Mouse (Mus musculus) embryonic facial prominence, embryonic 13.5 days (tissue): ENCODE results near the gene Sdk2. TPM values are rescaled to one million over a fixed set of nuclear protein-coding genes. Genes with fewer than 3 reads are reported as not detected.

Experiments used
- ATAC-seq: fragments of 200-750 bp; cut with Nextera tagmentation; 2 replicates; pipeline ENCODE4 v1.8.0; 2017; ENCODE audit warnings: low read depth; ENCODE audit not compliant: insufficient number of reproducible peaks, insufficient read depth, low FRiP score, low TSS enrichment
- H3K27ac ChIP-seq: fragments of 300-500 bp; sonication (generic); 2 replicates; pipeline ENCODE4 v1.5.1; 2015; ENCODE audit warnings: moderate library complexity, mild to moderate bottlenecking, inconsistent platforms
- H3K27me3 ChIP-seq: fragments of 300-500 bp; sonication (generic); 2 replicates; pipeline ENCODE4 v1.6.1; 2015; ENCODE audit warnings: mild to moderate bottlenecking, inconsistent platforms
- H3K36me3 ChIP-seq: fragments of 300-500 bp; sonication (generic); 2 replicates; pipeline ENCODE4 v1.6.1; 2015; ENCODE audit warnings: mild to moderate bottlenecking, inconsistent platforms
- H3K4me1 ChIP-seq: fragments of 300-500 bp; sonication (generic); 2 replicates; pipeline ENCODE4 v1.6.1; 2015; ENCODE audit warnings: inconsistent platforms
- H3K4me2 ChIP-seq: fragments of 300-500 bp; sonication (generic); 2 replicates; pipeline ENCODE4 v1.6.1; 2015; ENCODE audit warnings: moderate library complexity, mild to moderate bottlenecking, inconsistent platforms
- H3K4me3 ChIP-seq: fragments of 300-500 bp; sonication (generic); 2 replicates; pipeline ENCODE4 v1.5.1; 2015; ENCODE audit warnings: mild to moderate bottlenecking, inconsistent platforms
- H3K9ac ChIP-seq: fragments of 300-500 bp; sonication (generic); 2 replicates; pipeline ENCODE4 v1.6.1; 2015; ENCODE audit warnings: mild to moderate bottlenecking, inconsistent platforms
- H3K9me3 ChIP-seq: fragments of 300-500 bp; sonication (generic); 2 replicates; pipeline ENCODE4 v1.6.1; 2016; ENCODE audit warnings: inconsistent platforms
- WGBS: fragments of 180-500 bp; shearing (Covaris S2); methylation state at CpG from one replicate; pipeline ENCODE4 v1.1.7; 2015; ENCODE audit warnings: mixed read lengths; 5-methylcytosine and 5-hydroxymethylcytosine counted together
- polyA plus RNA-seq: library from polyadenylated mRNA; unstranded; fragments of >200 nt; fragmentation: Nextera tagmentation; extraction: Ambion mirVana; gene quantifications from 2 replicates; pipeline ENCODE4 v1.2.1, GENCODE M21; 2015

The Sdk2 gene
- polyA plus RNA-seq, 1 experiment from 2014 or later: 3.8 TPM

DNA sequence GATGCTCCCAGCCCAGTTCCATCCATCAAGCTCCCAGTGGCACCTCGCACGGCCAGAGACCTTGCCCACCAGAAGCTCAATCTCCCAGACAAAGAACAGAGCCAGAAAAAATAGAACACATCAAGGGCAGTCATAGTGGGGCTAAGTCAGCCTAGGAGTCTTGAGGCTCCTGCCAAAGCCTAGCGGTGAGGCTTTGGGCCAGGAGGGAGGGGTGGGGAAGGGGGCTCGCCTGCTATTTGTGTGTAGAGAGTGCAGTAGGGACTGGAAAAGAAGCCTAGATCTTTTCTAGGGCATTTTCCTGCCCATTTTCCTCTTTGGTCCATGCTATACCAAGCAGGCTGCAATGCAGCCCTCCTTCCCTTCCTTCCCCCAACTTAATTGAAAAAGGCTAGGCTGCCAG lies 76.8 kb downstream of the Sdk2 start:
- H3K36me3 ChIP-seq: no peaks in the 10 kb centered on the region
- no peak; the same call in 1 of the 2 replicates for ATAC-seq
- whole genome bisulfite sequencing: 40% methylated on average over 4 of the region's 4 CpGs
- 0 out of 2 replicates have a peak overlapping the region, but pooled peaks have one; percentile 27 for H3K9ac ChIP-seq
- peaks cover 10% of the 10 kb centered on the region for H3K27me3 ChIP-seq
- H3K9me3 ChIP-seq: no peaks in the 10 kb centered on the region
- H3K4me1 ChIP-seq: peaks cover 36% of the 10 kb centered on the region
- peak overlapping the region; percentile 42 for H3K4me2 ChIP-seq
- H3K27ac ChIP-seq: peak overlapping the region; percentile 73
- peak overlapping the region; percentile 38 for H3K4me3 ChIP-seq

DNA sequence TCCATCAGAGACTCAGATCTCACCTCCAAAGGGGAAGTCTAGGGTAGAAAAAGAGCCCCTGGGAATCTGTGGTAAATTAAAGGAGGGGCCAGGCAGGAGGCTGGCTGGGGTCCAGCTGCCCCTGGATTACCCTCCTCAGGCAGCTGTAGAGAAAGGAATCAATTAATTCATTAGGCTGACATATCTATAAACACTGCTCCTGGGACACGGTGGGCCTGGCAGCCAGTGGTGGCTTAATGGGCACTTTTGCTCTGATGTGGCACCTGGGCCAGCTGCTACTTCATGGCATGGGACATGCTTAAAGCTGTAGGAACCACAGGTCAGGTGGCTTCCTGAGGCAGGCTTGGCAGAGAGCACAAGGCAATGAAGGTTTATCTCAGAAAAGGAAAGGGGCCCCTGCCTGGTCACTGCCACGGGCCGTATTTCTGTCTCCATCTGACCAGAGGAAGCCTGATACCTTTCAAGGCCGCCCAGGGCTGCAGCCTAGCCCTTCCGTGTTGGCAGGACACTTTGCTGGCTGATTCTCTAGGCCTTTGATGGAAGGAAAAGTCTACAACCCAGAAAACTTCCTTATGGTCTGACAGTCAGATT lies 80.9 kb downstream of the Sdk2 start:
- no peak for ATAC-seq
- H3K4me2 ChIP-seq: no peak overlapping the region
- H3K27me3 ChIP-seq: peaks cover 4% of the 10 kb centered on the region; the same call in 1 of the 2 replicates
- peaks cover 42% of the 10 kb centered on the region for H3K4me1 ChIP-seq
- WGBS: 40% methylated on average over 5 of the region's 5 CpGs
- H3K9ac ChIP-seq: no peak overlapping the region
- H3K4me3 ChIP-seq: no peak overlapping the region
- no peaks in the 10 kb centered on the region for H3K36me3 ChIP-seq
- no peak overlapping the region for H3K27ac ChIP-seq
- H3K9me3 ChIP-seq: no peaks in the 10 kb centered on the region

DNA sequence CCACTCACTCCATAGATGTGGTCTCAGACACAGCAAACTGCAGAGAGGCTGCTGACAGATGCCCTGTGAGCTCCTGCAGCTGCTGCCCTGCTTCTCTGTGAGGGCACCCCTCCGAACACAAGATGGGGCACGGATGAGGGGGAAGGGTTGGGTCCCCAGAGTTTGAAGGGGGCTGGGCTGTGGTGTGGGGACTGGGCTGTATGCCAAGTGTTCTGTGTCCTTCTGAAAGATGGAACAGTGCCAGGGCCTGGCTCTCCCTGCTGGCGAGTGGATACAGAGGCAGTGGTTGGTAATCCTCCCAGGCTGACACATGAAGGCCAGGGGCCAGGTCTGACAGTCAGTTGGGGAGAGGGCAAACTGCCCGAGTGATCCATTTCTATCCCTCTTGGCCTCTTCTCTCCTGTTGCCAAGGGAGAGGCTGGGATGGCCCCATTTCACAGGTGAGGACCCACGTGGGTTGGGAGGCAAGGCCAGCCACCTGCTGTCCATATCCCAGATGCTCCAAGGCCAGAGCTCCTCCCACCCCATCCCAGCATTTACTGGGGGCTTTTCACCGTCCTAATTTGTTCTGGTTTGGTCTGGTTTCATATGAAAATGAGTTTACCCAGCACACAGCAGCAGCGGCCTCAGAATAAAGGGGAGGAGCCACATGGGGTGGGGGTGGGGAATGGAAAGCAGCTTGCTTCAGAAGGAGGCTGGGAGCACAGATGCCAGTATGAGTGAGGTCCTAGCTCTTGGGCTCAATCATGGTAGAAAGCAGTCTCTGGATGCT lies 84.9 kb downstream of the Sdk2 start:
- peak; percentile 50 for ATAC-seq
- Histone ChIP-seq H3K4me3 (no peak overlapping the region), H3K4me2 (no peak overlapping the region), H3K36me3 (no peaks in the 10 kb centered on the region), H3K27ac (no peak overlapping the region), H3K9ac (no peak overlapping the region), H3K9me3 (no peaks in the 10 kb centered on the region), H3K4me1 (peaks cover 33% of the 10 kb centered on the region), H3K27me3 (no peaks in the 10 kb centered on the region)
- 32% methylated on average over 7 of the region's 7 CpGs for WGBS

DNA sequence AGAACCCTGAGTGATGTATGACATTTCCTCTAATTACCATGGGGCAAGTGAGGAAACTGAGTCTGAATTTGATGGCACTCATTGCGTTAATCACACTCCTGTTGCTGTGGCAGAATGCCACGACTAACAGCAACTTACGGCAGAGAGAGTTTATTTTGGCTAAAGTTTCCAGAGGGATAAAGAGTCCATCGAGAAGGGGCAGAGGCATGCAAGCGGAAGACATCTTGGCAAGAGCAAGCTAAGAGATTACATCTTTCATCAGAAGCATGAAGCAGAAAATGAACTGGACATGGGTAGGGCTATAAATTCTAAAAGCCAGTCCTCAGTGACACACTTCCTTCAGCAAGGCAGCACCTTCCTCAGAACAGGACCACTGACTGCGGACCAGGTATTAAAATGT lies 85.8 kb downstream of the Sdk2 start:
- WGBS: 76% methylated on average over 6 of the region's 6 CpGs
- Histone ChIP-seq H3K27me3 (no peaks in the 10 kb centered on the region), H3K4me3 (no peak overlapping the region), H3K9ac (no peak overlapping the region), H3K27ac (no peak overlapping the region), H3K4me1 (peaks cover 30% of the 10 kb centered on the region), H3K4me2 (no peak overlapping the region), H3K9me3 (no peaks in the 10 kb centered on the region), H3K36me3 (no peaks in the 10 kb centered on the region)
- ATAC-seq: no peak

DNA sequence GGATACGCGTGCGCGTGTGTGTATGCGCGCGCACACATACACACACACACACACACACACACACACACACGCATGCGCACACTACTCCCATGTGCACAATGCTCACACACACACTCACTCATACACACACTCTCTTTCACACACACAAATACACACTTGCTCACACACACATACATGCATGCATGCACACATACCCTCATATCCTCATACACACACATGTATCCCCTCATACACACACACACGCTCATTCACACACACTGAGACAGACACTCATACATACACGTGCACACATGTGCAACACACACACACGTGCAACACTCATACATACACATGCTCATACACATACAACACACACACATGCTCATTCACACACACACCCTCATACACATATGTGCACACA lies 88.5 kb downstream of the Sdk2 start:
- no peak for ATAC-seq
- Histone ChIP-seq H3K4me1 (peaks cover 22% of the 10 kb centered on the region), H3K9me3 (no peaks in the 10 kb centered on the region), H3K27me3 (no peaks in the 10 kb centered on the region), H3K36me3 (no peaks in the 10 kb centered on the region), H3K4me2 (no peak overlapping the region), H3K4me3 (no peak overlapping the region), H3K9ac (no peak overlapping the region), H3K27ac (no peak overlapping the region)
- 97% methylated on average over 12 of the region's 12 CpGs for WGBS

DNA sequence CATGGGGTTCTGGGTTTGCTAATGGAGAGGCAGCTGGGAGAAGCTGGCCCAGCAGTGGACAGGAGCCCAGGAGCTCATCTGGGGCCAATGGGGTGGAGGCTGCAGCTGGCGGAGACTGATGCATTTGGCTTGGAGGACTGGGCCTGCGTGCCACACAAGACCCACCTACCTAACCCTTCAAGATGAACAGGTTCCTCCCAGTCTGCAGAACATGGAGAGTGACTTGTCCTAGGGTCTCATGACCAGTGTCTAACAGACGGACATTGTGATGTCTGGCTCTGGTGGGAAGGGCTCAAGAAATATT lies 91.2 kb downstream of the Sdk2 start:
- H3K4me3 ChIP-seq: no peak overlapping the region
- H3K4me2 ChIP-seq: no peak overlapping the region
- WGBS: 60% methylated on average over 3 of the region's 3 CpGs
- H3K27me3 ChIP-seq: no peaks in the 10 kb centered on the region
- H3K9ac ChIP-seq: no peak overlapping the region
- no peak for ATAC-seq
- H3K36me3 ChIP-seq: no peaks in the 10 kb centered on the region
- H3K4me1 ChIP-seq: 0 out of 2 replicates have a peak, but pooled peaks cover 2% of the 10 kb centered on the region
- no peaks in the 10 kb centered on the region for H3K9me3 ChIP-seq
- H3K27ac ChIP-seq: no peak overlapping the region

DNA sequence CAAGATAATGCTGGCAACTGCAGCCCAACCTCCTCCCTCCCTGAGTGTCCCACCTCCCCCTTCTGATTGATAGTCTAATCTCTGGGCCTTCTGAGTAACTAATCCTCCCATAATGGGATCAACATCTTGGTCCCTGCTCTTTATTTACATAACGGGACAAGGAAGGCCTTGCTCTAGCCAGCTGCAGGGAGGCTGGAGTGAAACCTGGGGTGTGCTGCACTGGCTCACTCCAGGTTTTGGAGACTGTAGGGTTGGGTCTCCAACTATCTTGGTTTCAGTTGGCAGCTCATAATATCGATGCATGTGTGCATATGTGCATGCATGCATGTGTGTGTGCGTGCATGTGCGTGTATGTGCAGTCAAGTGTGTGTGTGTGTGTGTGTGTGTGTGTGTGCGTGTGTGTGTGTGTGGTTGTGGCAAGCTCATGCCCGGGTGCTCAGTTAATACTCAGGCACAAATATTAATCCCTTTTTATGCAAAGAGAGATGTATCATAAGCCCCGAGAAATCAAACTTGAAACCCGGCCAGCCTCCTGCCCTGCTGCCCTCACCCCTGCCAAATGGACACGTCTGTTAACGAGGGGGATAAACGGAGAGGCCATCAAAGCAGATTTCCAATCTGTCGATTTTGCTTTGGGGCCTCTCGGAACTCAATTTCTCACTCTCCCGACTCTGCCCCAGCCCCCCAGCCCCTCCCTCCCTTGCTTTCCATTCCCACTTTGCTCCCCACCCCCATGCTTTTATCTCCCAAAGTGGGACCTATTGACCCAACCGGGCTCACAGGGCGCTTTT lies 91.8 kb downstream of the Sdk2 start:
- no peak overlapping the region for H3K27ac ChIP-seq
- 47% methylated on average over 16 of the region's 16 CpGs for WGBS

DNA sequence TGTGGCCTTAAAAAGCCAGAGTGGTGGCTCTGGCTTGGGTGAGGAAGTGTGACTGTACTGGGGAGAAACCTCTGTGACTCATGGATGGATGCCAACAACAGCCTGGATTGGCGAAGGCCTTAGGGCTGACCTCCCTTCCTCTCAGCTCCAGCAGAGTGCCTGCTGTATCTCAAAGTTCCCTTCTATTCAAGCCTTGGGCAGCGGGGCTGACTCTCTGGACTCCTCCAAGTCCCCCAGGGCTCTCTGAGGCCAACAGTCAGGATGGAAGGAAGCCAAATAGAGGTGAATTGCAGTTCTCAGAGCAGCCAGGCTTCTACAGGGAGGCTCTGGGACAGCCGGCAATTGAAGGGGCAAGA lies 94.4 kb downstream of the Sdk2 start:
- H3K36me3 ChIP-seq: 0 out of 2 replicates have a peak, but pooled peaks cover 3% of the 10 kb centered on the region
- H3K4me1 ChIP-seq: 0 out of 2 replicates have a peak, but pooled peaks cover 2% of the 10 kb centered on the region
- WGBS: 81% methylated on average over 3 of the region's 3 CpGs
- H3K27me3 ChIP-seq: no peaks in the 10 kb centered on the region
- no peak overlapping the region for H3K27ac ChIP-seq
- H3K9me3 ChIP-seq: peaks cover 20% of the 10 kb centered on the region
- no peak overlapping the region for H3K4me2 ChIP-seq
- no peak for ATAC-seq
- H3K9ac ChIP-seq: no peak overlapping the region
- H3K4me3 ChIP-seq: no peak overlapping the region

More for the DNA sequence above, 91.8 kb downstream of the Sdk2 start:
- Histone ChIP-seq H3K4me1 (0 out of 2 replicates have a peak, but pooled peaks cover 2% of the 10 kb centered on the region), H3K9ac (no peak overlapping the region), H3K9me3 (no peaks in the 10 kb centered on the region), H3K27me3 (no peaks in the 10 kb centered on the region), H3K36me3 (no peaks in the 10 kb centered on the region), H3K4me2 (no peak overlapping the region), H3K4me3 (no peak overlapping the region)
- ATAC-seq: no peak

DNA sequence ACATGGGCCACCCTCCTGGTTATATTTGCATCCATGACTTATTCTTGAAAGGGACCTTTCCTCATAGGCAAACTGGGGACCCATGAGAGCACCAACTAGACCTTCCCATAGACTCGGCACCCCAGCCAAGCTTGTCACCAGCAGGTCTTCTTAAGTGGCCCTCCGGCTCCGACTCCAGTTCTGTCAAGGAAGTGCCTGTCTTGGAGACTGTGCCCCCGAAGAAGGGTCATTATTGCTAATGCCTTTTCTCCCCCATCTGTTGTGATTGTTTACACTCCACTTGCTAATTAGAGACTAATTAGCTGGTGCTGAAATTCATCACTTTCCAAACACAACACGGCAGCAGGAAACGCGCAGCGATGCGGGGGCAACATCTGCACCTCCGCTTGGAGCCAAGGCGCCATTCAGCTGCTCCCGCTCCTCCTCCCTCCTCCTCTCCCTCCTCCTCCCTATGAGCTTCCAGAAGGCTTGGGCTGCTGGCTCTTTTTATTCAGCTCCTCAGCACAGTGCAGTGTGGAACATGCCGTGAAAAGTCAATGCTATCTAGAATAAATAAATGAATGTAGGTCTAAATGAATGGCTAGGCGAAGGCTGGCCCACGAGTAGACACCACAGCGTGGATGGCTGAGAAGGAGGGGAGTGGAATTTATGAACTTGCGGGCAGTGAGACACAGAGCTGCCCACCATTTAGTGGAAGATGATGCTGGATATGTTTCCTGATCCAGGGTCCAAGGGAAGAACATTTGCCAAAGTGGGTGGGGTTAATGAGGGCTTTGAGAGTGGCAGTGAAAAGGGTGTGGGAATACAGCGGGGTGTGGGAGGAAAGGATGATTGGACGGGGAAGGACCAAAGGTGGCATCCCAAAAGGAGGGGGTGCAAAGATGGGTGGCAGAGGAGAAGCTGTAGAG lies 95.0 kb downstream of the Sdk2 start:
- peaks cover 26% of the 10 kb centered on the region for H3K9me3 ChIP-seq
- no peak overlapping the region for H3K27ac ChIP-seq
- H3K9ac ChIP-seq: no peak overlapping the region
- no peak overlapping the region for H3K4me2 ChIP-seq
- H3K4me3 ChIP-seq: no peak overlapping the region
- 0 out of 2 replicates have a peak, but pooled peaks cover 3% of the 10 kb centered on the region for H3K36me3 ChIP-seq
- no peaks in the 10 kb centered on the region for H3K27me3 ChIP-seq
- H3K4me1 ChIP-seq: no peaks in the 10 kb centered on the region
- ATAC-seq: no peak
- 94% methylated on average over 19 of the region's 19 CpGs for WGBS

DNA sequence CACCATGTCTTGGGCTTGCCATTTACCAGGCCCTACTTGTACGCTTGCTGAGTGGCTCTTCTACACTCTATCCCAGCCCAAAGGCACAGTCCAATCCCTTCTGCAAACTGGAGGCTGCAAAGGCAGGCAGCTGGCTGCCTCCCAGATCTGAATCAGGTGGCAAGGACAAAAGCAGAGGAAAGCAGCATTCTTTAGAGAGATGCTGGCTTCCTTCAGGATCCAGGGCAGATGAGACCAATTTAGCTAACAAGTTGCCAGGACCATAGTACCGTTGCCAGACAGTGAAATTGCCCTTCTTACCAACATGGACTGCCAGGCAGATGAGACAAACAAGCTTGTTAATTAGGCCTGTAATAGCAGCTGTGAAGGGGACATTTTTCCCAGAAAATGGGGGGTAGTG lies 96.8 kb downstream of the Sdk2 start:
- H3K27ac ChIP-seq: no peak overlapping the region
- no peaks in the 10 kb centered on the region for H3K27me3 ChIP-seq
- H3K4me3 ChIP-seq: no peak overlapping the region
- H3K4me1 ChIP-seq: no peaks in the 10 kb centered on the region
- H3K9me3 ChIP-seq: peaks cover 45% of the 10 kb centered on the region
- 87% methylated on average over 2 of the region's 2 CpGs for WGBS
- ATAC-seq: no peak
- no peak overlapping the region for H3K4me2 ChIP-seq
- no peak overlapping the region for H3K9ac ChIP-seq
- H3K36me3 ChIP-seq: 0 out of 2 replicates have a peak, but pooled peaks cover 6% of the 10 kb centered on the region

DNA sequence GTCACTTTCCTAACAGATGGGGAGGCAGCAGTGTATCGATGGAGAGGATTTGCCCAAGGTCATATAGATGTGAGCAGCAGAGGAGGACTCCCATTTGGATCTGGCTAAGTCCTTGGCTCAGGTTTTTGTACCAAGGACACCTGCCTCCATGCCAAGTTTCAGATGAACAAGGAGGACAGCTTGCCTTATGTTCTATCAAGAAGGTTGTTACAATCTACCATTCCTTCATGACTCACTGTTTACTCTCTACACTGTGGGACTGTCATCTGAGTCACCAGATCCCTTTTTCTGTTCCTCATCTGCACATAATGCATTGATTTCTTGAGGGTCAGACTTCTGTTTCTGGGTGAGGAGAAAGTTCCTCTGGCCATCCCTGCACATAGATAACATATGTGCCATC lies 101.6 kb downstream of the Sdk2 start:
- no peak for ATAC-seq
- H3K27me3 ChIP-seq: no peaks in the 10 kb centered on the region
- H3K9ac ChIP-seq: no peak overlapping the region
- peaks cover 56% of the 10 kb centered on the region for H3K9me3 ChIP-seq
- no peak overlapping the region for H3K4me3 ChIP-seq
- 94% methylated on average over 1 of the region's 1 CpGs for WGBS
- H3K4me2 ChIP-seq: no peak overlapping the region
- H3K27ac ChIP-seq: no peak overlapping the region
- H3K36me3 ChIP-seq: 0 out of 2 replicates have a peak, but pooled peaks cover 6% of the 10 kb centered on the region
- H3K4me1 ChIP-seq: no peaks in the 10 kb centered on the region
